8 mouse cellular contexts compared by ENCODE assay signal in the genomic region with DNA sequence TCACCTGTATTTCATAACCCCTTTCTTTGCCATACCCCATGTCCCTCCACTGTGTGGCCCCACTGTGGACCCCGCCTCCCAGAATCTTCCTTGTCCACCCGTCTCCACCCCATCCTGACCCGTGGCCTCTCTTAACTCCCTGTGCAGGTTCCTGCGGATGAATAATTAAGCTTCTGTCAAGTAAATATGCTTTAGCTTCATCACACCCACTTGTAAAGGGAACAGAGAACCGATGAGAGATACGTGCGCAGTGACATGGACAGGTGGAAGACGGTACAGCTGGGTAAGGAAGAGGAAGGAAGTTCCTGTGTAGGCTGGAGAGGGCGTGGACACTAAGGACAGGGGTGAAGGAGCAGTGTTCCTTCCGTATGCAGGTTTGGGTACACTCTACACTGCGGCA. TPM values are rescaled to one million over a fixed set of nuclear protein-coding genes. Genes with fewer than 3 reads are reported as not detected.
DNase-seq lines count a peak whose midpoint lies in the region; ATAC-seq and TF ChIP-seq lines count a peak whose summit lies in the region.

No protein-coding gene starts in this region.

- H3K36me3 ChIP-seq in heart, embryonic 16.5 days (ENCODE audit: control insufficient read depth, insufficient read depth), result no peaks in the 10 kb centered on the region
- no peaks in the 10 kb centered on the region for H3K36me3 ChIP-seq in limb, embryonic 13.5 days
- H3K36me3 ChIP-seq in neural tube, embryonic 12.5 days, result no peaks in the 10 kb centered on the region

- TF ChIP-seq CTCF in layer of hippocampus, adult 2 months (conservative IDR thresholded peaks at IDR 0.05), result no peak

- peak overlapping the region; percentile 96 for H3K4me2 ChIP-seq in heart, embryonic 16.5 days (ENCODE audit: low read depth, low read length)
- H3K4me2 ChIP-seq in limb, embryonic 13.5 days (replicated peaks), result peak overlapping the region; percentile 77
- H3K4me2 ChIP-seq in neural tube, embryonic 12.5 days (replicated peaks), result peak overlapping the region; percentile 70

- 7% methylated on average over 11 of the region's 11 CpGs for WGBS in heart, embryonic 16.5 days
- 18% methylated on average over 11 of the region's 11 CpGs for WGBS in limb, embryonic 13.5 days
- WGBS in neural tube, embryonic 12.5 days, result 21% methylated on average over 11 of the region's 11 CpGs

- no peak for ATAC-seq in heart, embryonic 16.5 days (replicated peaks; ENCODE audit: extremely low read depth, insufficient read depth, low FRiP score)
- ATAC-seq in limb, embryonic 13.5 days (ENCODE audit: low FRiP score, low read depth), result peak; percentile 5; the same call in 1 of the 2 replicates
- ATAC-seq in neural tube, embryonic 12.5 days (ENCODE audit: low FRiP score, low read depth), result peak; percentile 15; the same call in 1 of the 2 replicates

- H3K27me3 ChIP-seq in heart, embryonic 16.5 days (ENCODE audit: control insufficient read depth, insufficient read depth, low read length), result no peaks in the 10 kb centered on the region
- H3K27me3 ChIP-seq in limb, embryonic 13.5 days, result no peaks in the 10 kb centered on the region
- H3K27me3 ChIP-seq in neural tube, embryonic 12.5 days (replicated peaks), result 0 out of 2 replicates have a peak, but pooled peaks cover 13% of the 10 kb centered on the region

- peak overlapping the region; percentile 87 for H3K9ac ChIP-seq in heart, embryonic 16.5 days (ENCODE audit: low read length)
- H3K9ac ChIP-seq in limb, embryonic 13.5 days, result peak overlapping the region; percentile 50
- 0 out of 2 replicates have a peak overlapping the region, but pooled peaks have one; percentile 55 for H3K9ac ChIP-seq in neural tube, embryonic 12.5 days

- H3K4me3 ChIP-seq in layer of hippocampus, adult 2 months, result peak overlapping the region; percentile 47
- peak overlapping the region; percentile 71 for H3K4me3 ChIP-seq in heart, embryonic 16.5 days (ENCODE audit: low read length)
- H3K4me3 ChIP-seq in limb, embryonic 13.5 days, result peak overlapping the region; percentile 61
- H3K4me3 ChIP-seq in neural tube, embryonic 12.5 days, result peak overlapping the region; percentile 35

- H3K9me3 ChIP-seq in heart, embryonic 16.5 days (replicated peaks; ENCODE audit: control insufficient read depth, low read length), result no peaks in the 10 kb centered on the region
- no peaks in the 10 kb centered on the region for H3K9me3 ChIP-seq in limb, embryonic 13.5 days
- H3K9me3 ChIP-seq in neural tube, embryonic 12.5 days, result no peaks in the 10 kb centered on the region

- peaks cover 30% of the 10 kb centered on the region for H3K4me1 ChIP-seq in heart, embryonic 16.5 days (ENCODE audit: control insufficient read depth, insufficient read depth, low read length)
- peaks cover 46% of the 10 kb centered on the region for H3K4me1 ChIP-seq in limb, embryonic 13.5 days
- H3K4me1 ChIP-seq in neural tube, embryonic 12.5 days, result peaks cover 41% of the 10 kb centered on the region

- no peak for DNase-seq in layer of hippocampus, adult 2 months (ENCODE audit: low spot score in 2 of 2)
- no peak for DNase-seq in layer of hippocampus, adult 18-20 months (ENCODE audit: low spot score in 2 of 2)
- DNase-seq in gastrocnemius, adult 8-10 months (ENCODE audit: low spot score in 2 of 2), result no peak
- DNase-seq in embryo, embryonic 10.5 days (ENCODE audit: low spot score), result no peak
- DNase-seq in layer of hippocampus, adult 9-10 months (ENCODE audit: low spot score), result no peak

- peak overlapping the region; percentile 94; the same call in 1 of the 2 replicates for H3K27ac ChIP-seq in layer of hippocampus, adult 2 months
- peak overlapping the region; percentile 100 for H3K27ac ChIP-seq in heart, embryonic 16.5 days (ENCODE audit: low read length)
- peak overlapping the region; percentile 33; the same call in 1 of the 2 replicates for H3K27ac ChIP-seq in limb, embryonic 13.5 days
- no peak overlapping the region for H3K27ac ChIP-seq in neural tube, embryonic 12.5 days

RNA-seq across cellular contexts. Expression of a gene that starts 0.6 kb away (rescaled TPM):
- 10 to 100 TPM; 16.0 to 16.6 TPM for total RNA-seq in layer of hippocampus, adult 2 months (2021)
- total RNA-seq in layer of hippocampus, adult 18-20 months (2021), result 10 to 100 TPM in 1 of 2 experiments, 1 to 10 TPM in 1; 8.3 to 13.1 TPM
- polyA plus RNA-seq in heart, embryonic 16.5 days (2015; fragmentation: Nextera tagmentation; extraction: Ambion mirVana), result 36.3 and 43.4 TPM in 2 replicates
- 12.9 and 14.9 TPM in 2 replicates for polyA plus RNA-seq in limb, embryonic 13.5 days (2015; fragmentation: Nextera tagmentation; extraction: Ambion mirVana)
- 5.2 and 5.7 TPM in 2 replicates for polyA plus RNA-seq in neural tube, embryonic 12.5 days (2016; fragmentation: Nextera tagmentation; extraction: Ambion mirVana)
- total RNA-seq in gastrocnemius, adult 8-10 months (2022), result 1 to 10 TPM in 2 of 4 experiments, under 1 TPM in 2; 0.75 to 1.7 (median 1.00) TPM

RNA-seq across cellular contexts. Expression of a gene that starts 11.0 kb away (rescaled TPM):
- 1 to 10 TPM; 3.5 to 4.1 TPM for total RNA-seq in layer of hippocampus, adult 2 months (2021)
- total RNA-seq in layer of hippocampus, adult 18-20 months (2021), result 1 to 10 TPM; 3.0 to 5.0 TPM
- 0.17 and 0.22 TPM in 2 replicates for polyA plus RNA-seq in heart, embryonic 16.5 days (2015; fragmentation: Nextera tagmentation; extraction: Ambion mirVana)
- polyA plus RNA-seq in limb, embryonic 13.5 days (2015; fragmentation: Nextera tagmentation; extraction: Ambion mirVana), result 0.06 and 0.17 TPM in 2 replicates
- 0.27 and 0.28 TPM in 2 replicates for polyA plus RNA-seq in neural tube, embryonic 12.5 days (2016; fragmentation: Nextera tagmentation; extraction: Ambion mirVana)
- under 1 TPM in 2 of 4 experiments, not detected in 2; 0.09 to 0.15 TPM for total RNA-seq in gastrocnemius, adult 8-10 months (2022)

RNA-seq across cellular contexts. Expression of a gene that starts 35.1 kb away (rescaled TPM):
- 100 to 1,000 TPM; 148 to 155 TPM for total RNA-seq in layer of hippocampus, adult 2 months (2021)
- total RNA-seq in layer of hippocampus, adult 18-20 months (2021), result 100 to 1,000 TPM; 146 to 147 TPM
- polyA plus RNA-seq in heart, embryonic 16.5 days (2015; fragmentation: Nextera tagmentation; extraction: Ambion mirVana), result 105 and 108 TPM in 2 replicates
- polyA plus RNA-seq in limb, embryonic 13.5 days (2015; fragmentation: Nextera tagmentation; extraction: Ambion mirVana), result 115 and 118 TPM in 2 replicates
- polyA plus RNA-seq in neural tube, embryonic 12.5 days (2016; fragmentation: Nextera tagmentation; extraction: Ambion mirVana), result 112 and 113 TPM in 2 replicates
- total RNA-seq in gastrocnemius, adult 8-10 months (2022), result 10 to 100 TPM; 53.5 to 62.3 (median 60.6) TPM
